Mouse (Mus musculus) embryo, embryonic 11.5 days (tissue): ENCODE results near the gene Tesc.

ENCODE experiments used
- DNase-seq: peaks from one replicate; pipeline ENCODE4 v3.0.0-alpha.2; 2012; ENCODE audit warnings: low read depth, low spot score

Gene Tesc

DNA sequence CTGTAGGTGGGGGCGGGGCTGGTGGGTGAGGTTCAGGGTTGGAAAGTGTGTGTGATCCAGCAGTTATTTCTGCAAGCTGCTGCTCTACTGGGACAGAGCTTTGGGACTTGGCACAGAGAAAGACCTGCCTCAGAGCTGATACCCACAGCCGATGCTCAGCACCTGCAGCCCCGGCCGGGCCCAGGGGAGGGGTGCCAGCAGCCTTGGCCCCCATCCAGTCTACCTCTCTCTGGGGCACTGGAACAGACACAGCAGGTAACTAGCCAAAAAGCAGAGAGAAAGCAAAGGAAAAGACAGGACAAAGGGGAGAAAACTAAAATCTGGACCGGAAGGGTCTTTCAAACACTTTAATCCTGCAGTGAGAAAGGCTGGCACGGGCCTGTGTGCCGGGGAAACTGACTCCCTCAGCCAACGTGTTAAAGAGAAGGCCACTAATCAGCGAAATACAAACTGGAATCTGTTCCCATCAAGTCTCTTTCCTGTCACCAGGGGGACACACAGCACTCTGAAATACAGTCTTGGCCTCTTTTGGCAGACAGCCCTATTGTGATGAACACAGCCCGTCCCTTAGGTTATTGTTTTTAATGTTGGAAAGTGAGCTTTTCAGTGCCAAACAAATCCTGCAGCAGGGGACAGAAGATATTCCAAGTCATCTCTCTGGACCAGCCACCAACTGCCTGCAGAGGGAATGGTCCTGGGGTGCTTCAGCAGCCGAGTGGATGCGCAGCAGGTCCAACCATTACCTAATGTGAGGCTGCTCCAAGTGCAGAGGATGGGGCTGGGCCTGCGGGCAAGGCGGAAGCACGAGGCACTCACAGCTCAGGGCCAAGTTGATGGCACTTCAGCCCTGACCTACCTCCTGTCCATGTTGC, 49.4 kb downstream of the Tesc start:
- DNase-seq: no peak

DNA sequence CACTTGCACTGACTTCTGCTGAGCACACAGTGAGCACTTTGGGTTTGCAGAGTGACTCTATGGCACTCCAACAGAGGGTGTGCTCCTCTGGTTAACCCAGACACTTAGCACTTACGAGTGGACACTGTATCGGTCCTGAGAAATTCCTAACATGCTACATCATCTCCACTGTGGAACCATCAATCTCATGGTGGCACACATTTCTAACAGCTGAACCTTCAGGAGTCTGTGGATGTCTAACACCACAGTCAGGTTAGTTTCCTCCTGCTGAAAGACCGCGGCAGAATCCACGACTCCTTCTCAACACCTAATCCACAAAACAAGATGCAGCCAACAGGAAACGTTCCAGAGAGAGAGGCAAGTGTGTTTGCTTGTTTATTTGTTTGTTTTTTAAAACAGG, 51.0 kb downstream of the Tesc start:
- no peak for DNase-seq

DNA sequence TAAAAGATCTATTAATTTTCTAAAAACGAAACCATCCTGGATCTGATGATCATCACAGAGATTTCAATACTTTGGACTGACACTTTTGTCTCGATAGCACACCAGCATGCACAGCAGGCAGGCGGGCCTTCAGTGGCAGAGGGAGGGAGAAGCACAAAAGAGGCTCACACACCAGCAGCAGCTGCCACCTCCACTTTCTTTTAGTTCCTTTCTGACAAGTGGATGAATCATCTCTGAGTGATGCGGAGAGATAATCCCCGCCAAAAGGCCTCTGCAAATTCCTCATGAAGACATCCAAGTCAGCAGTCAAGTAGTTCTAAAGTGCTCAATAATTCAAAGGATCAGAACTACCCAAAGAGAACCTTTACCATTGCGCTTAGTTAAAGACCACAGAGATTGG, 51.8 kb downstream of the Tesc start:
- no peak for DNase-seq

GRCm38 (mm10) chr5:118079839-118080250, 52.3 kb downstream of the Tesc start:
- no peak for DNase-seq

- no peak for DNase-seq
These were observed 53.9 kb downstream of the Tesc start for GRCm38 (mm10) chr5:118081374-118081949.

GRCm38 (mm10) chr5:118081996-118082395, 54.5 kb downstream of the Tesc start:
- DNase-seq: no peak

- DNase-seq: no peak
These were observed 55.6 kb downstream of the Tesc start for GRCm38 (mm10) chr5:118083060-118083638.

GRCm38 (mm10) chr5:118084171-118084727, 56.7 kb downstream of the Tesc start:
- no peak for DNase-seq

- no peak for DNase-seq
These were observed 57.8 kb downstream of the Tesc start for GRCm38 (mm10) chr5:118085313-118085712.

GRCm38 (mm10) chr5:118086956-118087355, 59.4 kb downstream of the Tesc start:
- no peak for DNase-seq

- DNase-seq: no peak
These were observed 61.6 kb downstream of the Tesc start for GRCm38 (mm10) chr5:118089102-118089501.

DNA sequence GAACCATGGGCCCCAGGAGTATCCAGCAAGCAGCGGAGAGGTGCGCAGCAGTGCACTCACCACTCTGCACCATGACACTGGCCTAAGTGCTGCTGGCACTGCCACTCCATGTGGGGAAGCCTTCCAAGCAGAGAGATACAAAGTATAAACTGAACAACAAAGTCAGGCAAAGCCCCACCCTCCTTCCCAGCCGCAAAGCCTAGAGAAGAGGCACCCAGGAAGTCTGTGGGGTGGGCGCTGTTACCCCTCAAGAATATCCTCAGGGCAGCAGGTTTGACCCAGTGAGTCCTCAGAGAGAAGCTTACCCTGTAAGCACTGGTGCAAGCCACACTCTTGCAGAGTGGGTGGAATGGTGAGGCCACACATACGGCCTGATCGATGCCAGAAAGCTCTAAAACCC, 62.6 kb downstream of the Tesc start:
- DNase-seq: no peak

- DNase-seq: no peak
These were observed 63.3 kb downstream of the Tesc start for GRCm38 (mm10) chr5:118090837-118091236.

DNA sequence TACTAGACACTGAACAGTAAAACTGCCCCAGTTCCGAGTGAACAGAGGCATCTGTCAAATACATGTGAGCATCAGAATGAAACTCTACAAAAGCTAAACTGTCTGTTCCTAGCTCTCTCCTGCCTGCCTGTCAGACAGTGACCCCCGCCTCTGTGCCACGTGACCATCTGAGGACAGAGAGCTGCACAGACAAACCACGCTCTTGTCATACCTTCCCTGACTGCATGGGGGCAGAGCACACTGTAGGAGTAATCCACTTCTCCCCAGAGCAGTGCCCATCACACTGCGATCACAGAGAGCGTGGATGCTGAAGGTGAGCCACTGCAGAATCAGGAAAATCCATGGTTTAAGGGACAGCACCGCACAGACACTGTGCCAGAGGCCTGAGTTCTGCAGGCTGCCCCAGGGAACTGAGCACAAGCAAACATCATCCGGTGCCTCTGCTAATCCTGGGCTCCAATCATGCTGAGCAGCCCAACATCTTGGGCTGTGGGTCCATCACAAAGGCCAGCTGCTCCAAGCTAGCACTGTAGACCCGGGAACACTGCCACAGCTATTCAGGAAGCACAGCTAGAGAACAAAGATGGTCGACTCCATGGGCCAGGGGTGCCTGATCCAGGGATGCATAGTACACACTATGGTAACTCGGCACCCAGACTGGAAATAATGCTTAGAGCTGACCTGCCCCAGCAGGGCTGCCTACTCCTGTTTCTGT, 65.9 kb downstream of the Tesc start:
- no peak for DNase-seq

DNA sequence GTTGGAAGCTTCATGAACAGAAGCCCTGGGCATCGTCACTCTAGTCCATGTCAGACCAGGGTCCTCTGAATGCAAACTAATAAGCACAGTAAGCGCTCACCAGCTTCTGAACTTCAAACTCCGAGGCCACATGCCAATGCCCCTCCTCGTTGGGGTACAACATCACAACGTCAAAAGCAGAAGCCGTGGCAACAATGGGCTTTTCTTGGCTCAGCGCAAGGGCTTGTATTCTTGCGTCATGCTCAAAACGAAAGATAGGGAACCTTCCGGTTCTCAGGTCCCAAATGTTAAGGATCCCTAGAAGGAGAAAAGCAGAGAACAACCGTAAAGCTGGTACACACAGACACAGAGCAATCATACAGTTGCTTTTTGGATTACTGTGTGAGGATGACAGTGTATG, 67.9 kb downstream of the Tesc start:
- DNase-seq: no peak

DNA sequence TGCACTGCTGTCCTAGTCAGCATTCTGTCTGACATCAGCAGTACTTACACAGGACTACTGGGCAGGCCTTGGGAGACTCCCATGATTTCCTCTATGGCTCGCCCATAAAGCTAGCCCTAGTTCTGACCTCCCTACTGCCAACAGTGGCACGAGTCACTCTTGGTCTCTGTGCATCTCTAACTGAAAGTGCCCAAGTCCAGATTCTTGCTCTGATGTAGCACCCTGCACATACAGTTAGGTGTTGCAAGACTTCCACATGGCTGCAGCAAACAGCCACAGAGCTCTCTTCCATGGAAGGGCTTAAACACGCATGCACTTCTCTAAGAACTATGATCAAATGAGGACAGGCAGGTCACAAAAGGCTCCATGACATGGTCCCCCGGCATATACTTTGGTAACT, 68.3 kb downstream of the Tesc start:
- no peak for DNase-seq

- DNase-seq: no peak
These were observed 68.8 kb downstream of the Tesc start for GRCm38 (mm10) chr5:118096317-118096716.

DNA sequence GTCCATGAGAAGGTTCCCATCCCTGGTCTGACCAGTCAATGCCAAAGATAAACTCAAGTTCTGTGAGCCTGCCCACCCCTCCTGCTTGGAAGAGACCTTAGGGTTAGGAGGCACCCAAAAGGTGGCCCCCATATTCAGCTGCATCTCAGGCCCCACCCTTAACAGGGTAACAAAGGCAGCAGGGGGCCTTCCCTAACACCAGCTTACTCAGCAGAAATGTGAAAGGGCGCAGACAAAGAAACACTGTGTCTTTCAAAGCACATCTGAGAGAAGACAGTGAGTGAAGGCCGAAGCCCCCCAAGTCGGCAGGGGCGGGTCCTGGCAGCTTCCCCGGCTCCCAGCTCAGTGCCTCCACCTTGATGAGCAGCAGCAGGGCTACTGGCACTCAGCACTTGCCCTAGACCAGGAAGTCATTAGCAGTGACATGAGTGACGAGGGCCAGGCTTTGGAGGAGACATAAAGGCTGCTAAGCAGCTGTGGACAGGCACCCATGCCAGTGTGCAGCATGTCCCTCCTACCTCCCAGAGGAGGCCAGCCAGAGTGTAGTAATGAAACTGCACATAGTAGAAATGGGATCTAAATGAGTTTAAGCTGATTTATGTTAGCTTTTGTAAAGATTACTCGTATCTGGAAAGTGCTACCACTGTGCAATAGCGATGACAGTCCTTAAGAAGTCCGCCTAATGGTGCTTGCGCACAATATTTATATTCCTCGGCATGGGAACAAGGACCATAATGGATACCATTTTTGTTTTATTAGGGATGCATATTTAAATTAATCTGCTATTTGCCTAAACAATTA, 71.7 kb downstream of the Tesc start:
- DNase-seq: no peak

GRCm38 (mm10) chr5:118099870-118100478, 72.4 kb downstream of the Tesc start:
- DNase-seq: no peak

- no peak for DNase-seq
These were observed 78.0 kb downstream of the Tesc start for GRCm38 (mm10) chr5:118105536-118105935.

- DNase-seq: no peak
These were observed 79.1 kb downstream of the Tesc start for GRCm38 (mm10) chr5:118106667-118107066.
